Mouse (Mus musculus) forebrain, embryonic 14.5 days (tissue): ENCODE results near the gene Adipor2. TPM values are rescaled to one million over a fixed set of nuclear protein-coding genes. Genes with fewer than 3 reads are reported as not detected.
A peak's percentile ranks its signal among the peaks of the same experiment; 100 is the strongest.

ENCODE experiments used
- ATAC-seq: fragments of 200-750 bp; cut with Nextera tagmentation; 2 replicates; pipeline ENCODE4 v1.8.0; 2017; ENCODE audit warnings: mild to moderate bottlenecking, moderate library complexity
- DNase-seq: peaks from one replicate; pipeline ENCODE4 v3.0.0-alpha.2; 2015; ENCODE audit warnings: low spot score
- H3K27ac ChIP-seq: fragments of 300-500 bp; sonication (generic); 2 replicates; pipeline ENCODE4 v1.5.1; 2014; ENCODE audit warnings: low read depth, mild to moderate bottlenecking, control low read depth, low read length, moderate library complexity
- H3K27me3 ChIP-seq: fragments of 300-500 bp; sonication (generic); replicated peaks from 2 replicates; pipeline ENCODE4 v1.6.1; 2014; ENCODE audit warnings: low read length, control low read depth, mixed read lengths; ENCODE audit not compliant: control insufficient read depth, insufficient read depth
- H3K36me3 ChIP-seq: fragments of 300-500 bp; sonication (generic); 2 replicates; pipeline ENCODE4 v1.6.1; 2014; ENCODE audit warnings: low read length, control low read depth; ENCODE audit not compliant: control insufficient read depth, insufficient read depth
- H3K4me1 ChIP-seq: fragments of 300-500 bp; sonication (generic); 2 replicates; pipeline ENCODE4 v1.6.1; 2014; ENCODE audit warnings: antibody characterized with exemption, low read length, control low read depth; ENCODE audit not compliant: control insufficient read depth, insufficient read depth
- H3K4me2 ChIP-seq: fragments of 300-500 bp; sonication (generic); 2 replicates; pipeline ENCODE4 v1.6.1; 2014; ENCODE audit warnings: mild to moderate bottlenecking, control low read depth, low read length
- H3K4me3 ChIP-seq: fragments of 300-500 bp; sonication (generic); 2 replicates; pipeline ENCODE4 v1.5.1; 2014; ENCODE audit warnings: low read depth, low read length, control low read depth
- H3K9ac ChIP-seq: fragments of 300-500 bp; sonication (generic); 2 replicates; pipeline ENCODE4 v1.6.1; 2014; ENCODE audit warnings: mild to moderate bottlenecking, low read length, control low read depth, moderate library complexity
- H3K9me3 ChIP-seq: fragments of 300-500 bp; sonication (generic); replicated peaks from 2 replicates; pipeline ENCODE4 v1.6.1; 2016; ENCODE audit warnings: low read length, control low read depth, mixed read lengths; ENCODE audit not compliant: control insufficient read depth
- WGBS: fragments of 180-500 bp; shearing (Covaris S2); extraction: QIAGEN DNeasy Blood & Tissue Kit; methylation state at CpG from one replicate; pipeline ENCODE4 v1.1.7; 2014; 5-methylcytosine and 5-hydroxymethylcytosine counted together
- polyA plus RNA-seq: library from polyadenylated mRNA; unstranded; fragments of >200 nt; fragmentation: Nextera tagmentation; extraction: Ambion mirVana; gene quantifications from 2 replicates; pipeline ENCODE4 v1.2.1, GENCODE M21; 2014

Adipor2 gene
- polyA plus RNA-seq, 1 experiment from 2014 or later, result 33.3 TPM

DNA sequence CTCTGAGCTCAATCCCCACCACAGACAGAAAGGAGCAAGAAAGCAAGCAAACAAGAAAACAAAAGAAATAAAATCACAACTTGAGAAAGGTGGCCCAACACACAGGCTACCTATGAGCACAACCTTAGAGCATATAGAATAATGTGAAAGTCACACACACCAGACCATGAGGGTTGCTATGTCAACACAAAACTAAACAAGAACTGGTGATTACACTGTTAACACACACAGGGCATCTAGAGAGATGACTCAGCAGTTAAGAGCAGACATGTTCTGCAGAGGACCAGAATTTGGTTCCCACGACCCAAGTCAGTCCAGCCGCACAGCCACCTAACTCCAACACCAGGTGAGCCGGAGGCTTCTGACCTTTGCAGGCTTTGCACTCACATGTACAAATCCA, 14.5 kb downstream of the Adipor2 start:
- WGBS, result 90% methylated on average over 3 of the region's 3 CpGs
- Histone ChIP-seq H3K9me3 (no peaks in the 10 kb centered on the region), H3K27me3 (no peaks in the 10 kb centered on the region), H3K9ac (no peak overlapping the region), H3K4me3 (no peak overlapping the region), H3K4me2 (no peak overlapping the region), H3K4me1 (no peaks in the 10 kb centered on the region), H3K36me3 (no peaks in the 10 kb centered on the region), H3K27ac (no peak overlapping the region)
- no peak for ATAC-seq
- no peak for DNase-seq

DNA sequence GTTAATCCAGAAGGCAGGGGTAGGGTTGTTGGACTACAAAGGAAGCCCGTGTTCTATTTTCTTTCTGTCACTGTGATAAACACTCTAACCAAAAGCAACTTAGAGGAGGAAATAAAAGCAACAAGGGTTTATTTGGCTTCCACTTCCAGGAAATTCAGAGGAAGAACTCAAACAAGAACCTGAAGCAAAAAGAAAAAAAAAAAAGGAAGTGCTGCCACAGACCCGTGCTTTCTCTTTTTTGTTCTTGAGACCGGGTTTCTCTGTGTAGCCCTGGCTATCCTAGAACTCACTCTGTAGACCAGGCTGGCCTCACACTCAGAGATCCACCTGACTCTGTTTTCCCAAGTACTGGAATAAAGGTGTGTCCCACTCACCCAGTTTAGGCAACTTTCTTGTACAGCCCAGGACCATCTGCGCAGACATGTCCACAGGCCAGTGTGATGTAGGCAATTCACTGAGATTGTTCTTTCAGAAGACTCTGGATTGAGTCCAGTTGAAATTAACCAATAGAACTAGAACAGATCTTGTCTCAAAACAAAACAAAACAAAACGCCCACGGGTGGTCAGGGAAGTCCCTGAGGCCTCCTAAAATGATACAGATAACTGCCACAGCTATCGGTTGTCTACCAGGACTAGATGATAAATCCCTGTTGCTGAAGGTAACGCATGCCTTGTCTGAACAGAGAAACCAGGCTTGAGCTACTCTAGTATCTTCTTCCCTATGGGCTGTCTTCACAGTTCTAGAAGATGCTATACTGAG, 15.8 kb downstream of the Adipor2 start:
- Histone ChIP-seq H3K4me3 (no peak overlapping the region), H3K4me2 (no peak overlapping the region), H3K9me3 (no peaks in the 10 kb centered on the region), H3K27me3 (no peaks in the 10 kb centered on the region), H3K9ac (no peak overlapping the region), H3K27ac (no peak overlapping the region), H3K4me1 (no peaks in the 10 kb centered on the region), H3K36me3 (no peaks in the 10 kb centered on the region)
- no peak for DNase-seq
- ATAC-seq, result no peak
- WGBS, result 89% methylated on average over 8 of the region's 8 CpGs

DNA sequence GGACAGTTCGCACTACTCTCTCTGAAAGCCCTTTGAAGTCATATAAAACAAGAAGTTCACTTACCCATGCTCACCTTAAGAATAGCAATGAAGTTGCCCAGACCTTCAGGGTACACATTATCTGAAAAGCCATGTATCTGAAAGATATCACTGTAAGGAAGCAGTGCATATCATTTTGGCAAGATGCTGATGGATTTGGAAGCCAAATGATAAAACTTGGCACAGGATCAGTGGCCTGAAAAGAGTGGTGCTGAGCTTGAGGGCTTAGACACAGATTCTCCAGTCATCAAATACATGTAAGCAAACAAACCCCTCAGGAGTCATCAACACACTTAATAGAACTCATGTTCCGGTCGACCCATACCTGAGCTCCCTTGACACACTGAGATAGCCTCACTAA, 16.9 kb downstream of the Adipor2 start:
- no peaks in the 10 kb centered on the region for H3K36me3 ChIP-seq
- no peak overlapping the region for H3K9ac ChIP-seq
- no peaks in the 10 kb centered on the region for H3K9me3 ChIP-seq
- no peak overlapping the region for H3K4me2 ChIP-seq
- ATAC-seq, result no peak
- WGBS, result 96% methylated on average over 3 of the region's 3 CpGs
- peak; percentile 20 for DNase-seq
- no peak overlapping the region for H3K27ac ChIP-seq
- no peaks in the 10 kb centered on the region for H3K27me3 ChIP-seq
- no peaks in the 10 kb centered on the region for H3K4me1 ChIP-seq
- no peak overlapping the region for H3K4me3 ChIP-seq

DNA sequence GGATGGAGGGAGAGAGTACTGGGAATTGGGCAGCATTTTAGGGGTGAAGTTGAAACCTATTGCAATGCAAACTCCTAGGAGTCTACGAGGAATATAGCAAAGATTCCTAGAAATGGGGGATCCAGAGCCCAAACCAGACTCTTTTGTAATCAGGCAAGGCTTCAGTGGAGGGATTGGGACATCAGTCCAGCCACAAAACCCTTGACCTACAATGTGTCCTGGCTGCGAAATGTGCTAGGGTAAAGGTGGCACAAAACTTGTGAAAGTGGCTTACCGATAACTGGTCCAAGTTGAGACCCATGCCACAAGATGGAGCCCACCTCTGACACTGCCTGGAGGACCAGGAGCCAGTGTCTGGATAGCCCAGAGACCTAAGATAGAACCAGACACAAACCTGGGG, 18.1 kb downstream of the Adipor2 start:
- Histone ChIP-seq H3K27me3 (no peaks in the 10 kb centered on the region), H3K4me1 (no peaks in the 10 kb centered on the region), H3K27ac (no peak overlapping the region), H3K4me2 (no peak overlapping the region), H3K9me3 (no peaks in the 10 kb centered on the region), H3K9ac (no peak overlapping the region), H3K4me3 (no peak overlapping the region), H3K36me3 (no peaks in the 10 kb centered on the region)
- no peak for ATAC-seq
- no peak for DNase-seq
- WGBS, result 89% methylated on average over 3 of the region's 3 CpGs

DNA sequence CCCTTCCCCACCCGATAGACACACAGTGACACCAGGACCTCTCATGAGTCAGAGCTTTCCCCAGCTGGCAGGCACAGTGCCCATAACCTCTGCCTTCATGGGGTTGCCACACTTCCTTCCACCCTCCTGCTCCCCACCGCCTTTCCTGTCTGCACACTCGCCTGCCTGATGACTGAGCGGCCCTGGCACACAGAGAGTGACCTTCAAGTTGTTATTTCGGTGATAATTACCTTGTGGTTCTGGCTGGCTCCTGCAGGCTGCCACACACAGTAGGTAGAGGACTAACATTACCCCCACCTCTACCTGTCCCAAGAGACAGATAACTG, 21.2 kb downstream of the Adipor2 start:
- H3K4me2 ChIP-seq, result no peak overlapping the region
- no peak overlapping the region for H3K9ac ChIP-seq
- no peaks in the 10 kb centered on the region for H3K27me3 ChIP-seq
- ATAC-seq, result no peak
- no peaks in the 10 kb centered on the region for H3K9me3 ChIP-seq
- H3K27ac ChIP-seq, result no peak overlapping the region
- H3K4me3 ChIP-seq, result no peak overlapping the region
- no peaks in the 10 kb centered on the region for H3K4me1 ChIP-seq
- 87% methylated on average over 5 of the region's 5 CpGs for WGBS
- DNase-seq, result no peak
- no peaks in the 10 kb centered on the region for H3K36me3 ChIP-seq

DNA sequence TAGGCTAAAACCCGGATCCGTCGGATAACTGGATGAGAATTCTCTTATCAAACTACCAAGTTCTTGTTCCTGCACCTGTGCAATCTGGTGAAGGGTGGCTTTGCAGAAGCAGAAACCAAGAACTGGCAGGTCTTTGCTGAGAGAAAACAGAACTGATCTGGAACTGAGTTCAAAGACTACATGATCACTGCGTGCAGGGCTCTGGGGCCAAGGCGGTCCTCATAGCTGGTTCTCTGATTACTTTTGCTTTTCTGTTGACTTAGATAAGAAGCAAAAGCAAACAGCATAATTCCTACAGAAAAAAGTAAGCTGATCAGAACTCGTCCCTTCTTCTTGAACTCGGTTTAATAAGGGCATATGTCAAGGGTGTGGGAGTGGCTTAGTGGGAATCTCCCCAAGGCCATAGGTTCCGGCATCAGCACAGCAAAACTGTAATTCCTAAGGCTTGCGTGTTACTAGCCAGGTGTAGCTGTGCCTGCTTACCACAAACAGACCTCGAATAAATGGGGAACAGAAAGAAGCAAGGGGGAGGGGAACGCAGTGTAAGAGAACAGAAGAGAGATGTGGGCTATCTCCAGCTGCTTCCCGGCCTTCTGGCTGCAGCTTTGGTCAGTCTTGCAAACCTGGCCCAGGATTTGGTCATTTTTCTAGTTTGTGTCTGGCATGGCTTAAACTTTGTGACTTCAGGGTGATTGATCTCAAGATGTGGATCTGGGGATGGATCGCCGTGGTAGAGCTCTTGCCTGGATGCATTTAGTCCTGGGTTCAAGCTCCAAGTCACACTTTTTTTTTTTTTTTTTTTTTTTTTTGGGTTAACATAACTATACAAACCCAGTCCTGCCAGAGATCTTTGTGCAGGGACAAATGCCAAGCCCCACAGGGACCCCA, 21.8 kb downstream of the Adipor2 start:
- Histone ChIP-seq H3K9me3 (no peaks in the 10 kb centered on the region), H3K4me2 (no peak overlapping the region), H3K4me3 (no peak overlapping the region), H3K4me1 (no peaks in the 10 kb centered on the region), H3K9ac (no peak overlapping the region), H3K27me3 (no peaks in the 10 kb centered on the region), H3K36me3 (no peaks in the 10 kb centered on the region), H3K27ac (no peak overlapping the region)
- WGBS, result 89% methylated on average over 14 of the region's 14 CpGs
- ATAC-seq (no peak), DNase-seq (no peak)

DNA sequence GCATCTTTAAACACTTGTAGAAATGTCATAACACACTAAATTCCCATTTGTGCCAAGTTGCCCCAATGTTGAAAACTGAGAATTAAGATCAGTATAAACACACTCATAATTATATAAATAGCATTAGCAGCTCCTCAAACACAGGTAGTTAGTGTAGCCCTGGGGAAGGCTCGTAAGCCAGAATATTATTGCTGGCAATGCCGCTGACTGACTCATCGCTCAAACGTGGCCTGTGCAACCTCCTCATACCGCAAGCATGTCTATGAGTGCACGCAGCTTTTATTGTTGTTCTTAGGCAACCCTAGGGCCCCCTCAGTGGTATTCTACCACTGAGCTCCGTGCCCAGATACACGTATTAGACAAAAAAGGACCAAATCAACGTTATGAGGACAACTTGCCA, 24.7 kb downstream of the Adipor2 start:
- ATAC-seq, result no peak
- Histone ChIP-seq H3K4me2 (no peak overlapping the region), H3K9me3 (no peaks in the 10 kb centered on the region), H3K27me3 (no peaks in the 10 kb centered on the region), H3K4me3 (no peak overlapping the region), H3K27ac (no peak overlapping the region), H3K36me3 (no peaks in the 10 kb centered on the region), H3K9ac (no peak overlapping the region), H3K4me1 (peaks cover 9% of the 10 kb centered on the region; the same call in 1 of the 2 replicates)
- DNase-seq, result no peak
- 82% methylated on average over 9 of the region's 9 CpGs for WGBS

DNA sequence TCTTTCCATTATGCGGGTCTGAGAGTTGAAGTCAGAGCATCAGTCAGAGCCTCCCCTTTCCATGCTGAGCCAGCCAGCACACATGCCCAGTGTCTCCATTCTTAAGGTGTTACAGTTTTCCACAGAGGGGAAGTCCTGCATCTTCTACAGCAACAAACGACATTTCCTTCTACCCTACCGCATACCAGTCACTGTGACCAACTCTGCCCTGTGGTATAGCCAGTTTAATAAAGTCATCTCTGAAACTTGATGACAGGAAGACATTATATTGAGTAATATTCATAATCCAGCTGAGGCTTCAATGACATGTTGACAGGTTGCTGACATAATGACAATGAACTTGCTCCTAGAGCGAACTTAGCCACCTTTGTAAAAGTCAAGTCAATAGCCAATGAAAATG, 26.8 kb downstream of the Adipor2 start:
- H3K36me3 ChIP-seq, result no peaks in the 10 kb centered on the region
- H3K4me2 ChIP-seq, result no peak overlapping the region
- DNase-seq (no peak), ATAC-seq (no peak)
- no peak overlapping the region for H3K4me3 ChIP-seq
- no peaks in the 10 kb centered on the region for H3K9me3 ChIP-seq
- peaks cover 23% of the 10 kb centered on the region; the same call in 1 of the 2 replicates for H3K4me1 ChIP-seq
- H3K27ac ChIP-seq, result no peak overlapping the region
- H3K9ac ChIP-seq, result no peak overlapping the region
- WGBS, result 96% methylated on average over 4 of the region's 4 CpGs
- no peaks in the 10 kb centered on the region for H3K27me3 ChIP-seq

DNA sequence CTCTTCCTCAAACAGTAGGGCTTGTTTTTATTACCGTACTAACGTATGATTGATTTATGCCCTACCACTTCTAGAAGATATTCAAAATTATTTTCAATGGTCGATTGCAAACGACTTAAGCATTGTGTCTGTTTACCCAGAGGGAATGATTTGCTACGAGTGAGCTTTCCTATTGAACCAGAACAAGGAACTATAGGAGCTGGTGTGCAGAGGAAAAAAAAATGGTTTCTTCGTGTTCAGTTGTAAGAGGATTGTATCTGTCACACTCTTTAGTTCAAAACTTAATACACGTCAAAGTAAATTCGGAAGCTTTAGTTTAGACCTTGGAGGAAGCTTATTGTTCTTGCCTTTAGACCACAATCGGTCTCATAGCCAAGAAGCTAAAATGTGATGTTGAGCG, 28.4 kb downstream of the Adipor2 start:
- no peaks in the 10 kb centered on the region for H3K9me3 ChIP-seq
- H3K27me3 ChIP-seq, result no peaks in the 10 kb centered on the region
- H3K9ac ChIP-seq, result peak overlapping the region; percentile 71
- no peaks in the 10 kb centered on the region for H3K36me3 ChIP-seq
- H3K4me2 ChIP-seq, result peak overlapping the region; percentile 56
- DNase-seq (peak; percentile 48), ATAC-seq (peak; percentile 18; the same call in 1 of the 2 replicates)
- peak overlapping the region; percentile 74 for H3K27ac ChIP-seq
- WGBS, result 26% methylated on average over 10 of the region's 10 CpGs
- peaks cover 23% of the 10 kb centered on the region; the same call in 1 of the 2 replicates for H3K4me1 ChIP-seq
- peak overlapping the region; percentile 81 for H3K4me3 ChIP-seq
